In the genomic region with DNA sequence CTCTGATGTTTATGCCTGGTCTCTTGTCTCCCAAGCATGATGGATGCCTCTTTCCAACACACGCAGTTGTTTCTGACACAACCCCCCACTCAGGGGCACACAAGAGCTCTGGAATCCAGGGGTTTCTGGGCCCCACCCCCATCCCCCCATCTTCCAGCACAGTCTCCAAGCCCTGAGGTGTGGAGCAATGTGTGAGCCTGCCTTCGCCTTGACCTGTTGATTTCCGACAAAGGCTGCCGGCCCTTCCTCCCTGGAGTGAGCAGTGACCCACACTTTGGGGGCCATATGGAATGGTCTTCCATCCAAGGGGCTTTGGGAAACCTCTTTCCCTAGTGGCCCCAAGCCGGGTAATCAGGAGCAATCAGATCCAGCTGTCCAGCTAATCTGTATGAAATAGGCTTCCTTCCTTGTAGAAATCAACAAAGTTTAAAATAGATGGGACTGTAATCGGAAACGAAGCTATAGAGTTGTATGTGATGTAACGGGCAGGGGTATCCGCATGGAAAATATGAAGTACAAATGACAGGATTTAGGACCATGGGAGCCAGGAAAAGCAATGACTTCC, we compare ENCODE assay signal across 11 mouse cellular contexts. TPM values are rescaled to one million over a fixed set of nuclear protein-coding genes. Genes with fewer than 3 reads are reported as not detected.
DNase-seq lines count a peak whose midpoint lies in the region; ATAC-seq and TF ChIP-seq lines count a peak whose summit lies in the region.
"Had no signal": no experiment of that assay in that cellular context is flagged by ENCODE, and none has a peak within 500 bp of the region (broad histone marks: within the 10 kb centered on the region; RNA-seq: fewer than 3 reads in every experiment).

No protein-coding gene starts in this region.

- TF ChIP-seq EP300 in heart, postnatal 0 days (IDR thresholded peaks at IDR 0.05; ENCODE audit: low read depth), result peak; percentile 76

- no peak overlapping the region for H3K9ac ChIP-seq in heart, postnatal 0 days (replicated peaks; ENCODE audit: low read depth, low read length)
- H3K9ac ChIP-seq in limb, embryonic 12.5 days (replicated peaks), result no peak overlapping the region

- peaks cover 4% of the 10 kb centered on the region for H3K4me1 ChIP-seq in heart, postnatal 0 days (ENCODE audit: control insufficient read depth, insufficient read depth)
- peaks cover 14% of the 10 kb centered on the region for H3K4me1 ChIP-seq in limb, embryonic 12.5 days (replicated peaks)
- H3K4me1 ChIP-seq in limb, embryonic 10.5 days, result peaks cover 26% of the 10 kb centered on the region
- peaks cover 4% of the 10 kb centered on the region for H3K4me1 ChIP-seq in cortical plate, adult 2 months (ENCODE audit: control insufficient read depth, insufficient read depth, low read length)

- no peak overlapping the region for H3K4me3 ChIP-seq in heart, postnatal 0 days (ENCODE audit: low read depth, low read length)
- no peak overlapping the region for H3K4me3 ChIP-seq in limb, embryonic 12.5 days (replicated peaks)
- H3K4me3 ChIP-seq in limb, embryonic 10.5 days, result no peak overlapping the region
- H3K4me3 ChIP-seq in cortical plate, adult 2 months (ENCODE audit: insufficient read depth, low read length), result peak overlapping the region; percentile 79
- H3K4me3 ChIP-seq: erythroblast, embryonic 14.5 days had no signal

- WGBS in heart, postnatal 0 days, result 62% methylated on average over 9 of the region's 9 CpGs
- WGBS in limb, embryonic 12.5 days, result 71% methylated on average over 9 of the region's 9 CpGs
- WGBS in limb, embryonic 10.5 days, result 80% methylated on average over 9 of the region's 9 CpGs

- no peak for TF ChIP-seq CTCF in heart, postnatal 0 days (IDR thresholded peaks at IDR 0.05; ENCODE audit: low read depth)
- TF ChIP-seq CTCF in cortical plate, adult 2 months (IDR thresholded peaks at IDR 0.05; ENCODE audit: extremely low read depth, insufficient read depth, low read length), result no peak

- H3K4me2 ChIP-seq in heart, postnatal 0 days (ENCODE audit: low read depth, low read length), result no peak overlapping the region
- no peak overlapping the region for H3K4me2 ChIP-seq in limb, embryonic 12.5 days

- H3K9me3 ChIP-seq in heart, postnatal 0 days (replicated peaks; ENCODE audit: control insufficient read depth, low read length), result no peaks in the 10 kb centered on the region
- H3K9me3 ChIP-seq in limb, embryonic 12.5 days, result no peaks in the 10 kb centered on the region
- H3K9me3 ChIP-seq in limb, embryonic 10.5 days (replicated peaks), result no peaks in the 10 kb centered on the region

- ATAC-seq in heart, postnatal 0 days (ENCODE audit: insufficient read depth, low read depth), result peak; percentile 37
- ATAC-seq in limb, embryonic 12.5 days (ENCODE audit: insufficient number of reproducible peaks, insufficient read depth, low FRiP score, low TSS enrichment, low read depth), result 0 out of 2 replicates have a peak, but pooled peaks have one; percentile 43

- no peaks in the 10 kb centered on the region for H3K27me3 ChIP-seq in heart, postnatal 0 days (ENCODE audit: control insufficient read depth, insufficient read depth, low read length)
- no peaks in the 10 kb centered on the region for H3K27me3 ChIP-seq in limb, embryonic 12.5 days
- H3K27me3 ChIP-seq in limb, embryonic 10.5 days (ENCODE audit: low read depth, poor library complexity, severe bottlenecking), result no peaks in the 10 kb centered on the region

- DNase-seq in heart, postnatal 0 days (ENCODE audit: low spot score), result no peak
- no peak for DNase-seq in heart, adult 9 months (ENCODE audit: low spot score in 2 of 2)
- no peak for DNase-seq in limb, embryonic 10.5 days (ENCODE audit: low spot score)
- peak; percentile 54 for DNase-seq in induced T-regulatory cell, adult 2 months (ENCODE audit: low read depth)
- no peak for DNase-seq in frontal cortex, postnatal 10 days (ENCODE audit: low spot score in 2 of 2)
- DNase-seq: cerebellum, adult 9-10 months; lung, postnatal 14 days had no signal

- peak overlapping the region; percentile 49 for H3K27ac ChIP-seq in heart, postnatal 0 days (ENCODE audit: low read depth)
- no peak overlapping the region for H3K27ac ChIP-seq in limb, embryonic 12.5 days
- H3K27ac ChIP-seq in limb, embryonic 10.5 days, result no peak overlapping the region; the same call in 1 of the 2 replicates
- H3K27ac ChIP-seq in cortical plate, adult 2 months (ENCODE audit: insufficient read depth, low read length), result peak overlapping the region; percentile 88

- no peaks in the 10 kb centered on the region for H3K36me3 ChIP-seq in heart, postnatal 0 days (replicated peaks; ENCODE audit: control insufficient read depth, insufficient read depth, low read length)
- H3K36me3 ChIP-seq in limb, embryonic 12.5 days, result no peaks in the 10 kb centered on the region
- no peaks in the 10 kb centered on the region for H3K36me3 ChIP-seq in limb, embryonic 10.5 days

- no peak for TF ChIP-seq POLR2A in cortical plate, adult 2 months (IDR thresholded peaks at IDR 0.05; ENCODE audit: extremely low read depth, insufficient read depth, low read length)

RNA-seq across cellular contexts. Expression of a gene that starts 44.2 kb away (rescaled TPM):
- total RNA-seq in heart, postnatal 0 days (2014; rRNA removed; ENCODE audit: low replicate concordance), result 0.19 TPM in 1 of 2 replicates, not detected in the other
- 0.01 TPM in 2 replicates for polyA plus RNA-seq in heart, postnatal 0 days (2015; fragmentation: Nextera tagmentation; extraction: Ambion mirVana)
- polyA plus RNA-seq in limb, embryonic 12.5 days (2016; fragmentation: Nextera tagmentation; extraction: Ambion mirVana), result 0.03 TPM in 1 of 2 replicates, not detected in the other
- not detected in 2 replicates for polyA plus RNA-seq in limb, embryonic 10.5 days (2016; fragmentation: Nextera tagmentation; extraction: Ambion mirVana)
- polyA plus RNA-seq in cortical plate, adult 2 months (2012; rRNA removed), result 5.8 and 6.4 TPM in 2 replicates
- total RNA-seq: midbrain, postnatal 0 days had no signal
- polyA plus RNA-seq: erythroblast, embryonic 14.5 days; midbrain, postnatal 0 days had no signal

Comparison
In these comparisons a context has a peak if more than half of its experiments do, and no peak if none do; other contexts are left out.
1. H3K27ac ChIP-seq: peak in heart, postnatal 0 days (single experiment) and cortical plate, adult 2 months (single experiment); none in limb, embryonic 12.5 days (single experiment) and limb, embryonic 10.5 days (single experiment).